Mouse (Mus musculus): Measurements from ENCODE around the gene Trim44. TPM values are rescaled to one million over a fixed set of nuclear protein-coding genes. Genes with fewer than 3 reads are reported as not detected.

Trim44 gene
- polyA plus RNA-seq (2012; rRNA removed), result 4.3 and 6.5 TPM in 2 replicates

- no peak for DNase-seq (ENCODE audit: low read depth, low spot score)
- WGBS, result 53% methylated on average over 14 of the region's 14 CpGs
Observed at GRCm38 (mm10) chr2:102407363-102408184, at the start of gene Trim44. Gene Trim44, minus strand, starts transcription at chr2:102407828.

GRCm38 (mm10) chr2:102455126-102455525 is 47.5 kb upstream of the Trim44 start:
- DNase-seq (ENCODE audit: low read depth, low spot score), result no peak
- 82% methylated on average over 1 of the region's 1 CpGs for whole genome bisulfite sequencing

- DNase-seq (ENCODE audit: low read depth, low spot score), result no peak
- 9% methylated on average over 3 of the region's 3 CpGs for WGBS
Observed at GRCm38 (mm10) chr2:102453447-102453846, 45.8 kb upstream of the Trim44 start.

GRCm38 (mm10) chr2:102451671-102452549 is 44.3 kb upstream of the Trim44 start, which contains the start of gene Fjx1:
Gene Fjx1, minus strand, starts transcription at chr2:102452499.
- WGBS, result 2% methylated on average over 45 of the region's 49 CpGs
- DNase-seq (ENCODE audit: low read depth, low spot score), result no peak

GRCm38 (mm10) chr2:102450761-102451670 is 43.4 kb upstream of the Trim44 start:
- WGBS, result 1% methylated on average over 109 of the region's 109 CpGs
- DNase-seq (ENCODE audit: low read depth, low spot score), result no peak

GRCm38 (mm10) chr2:102450248-102450760 is 42.7 kb upstream of the Trim44 start:
- DNase-seq (ENCODE audit: low read depth, low spot score), result no peak

DNA sequence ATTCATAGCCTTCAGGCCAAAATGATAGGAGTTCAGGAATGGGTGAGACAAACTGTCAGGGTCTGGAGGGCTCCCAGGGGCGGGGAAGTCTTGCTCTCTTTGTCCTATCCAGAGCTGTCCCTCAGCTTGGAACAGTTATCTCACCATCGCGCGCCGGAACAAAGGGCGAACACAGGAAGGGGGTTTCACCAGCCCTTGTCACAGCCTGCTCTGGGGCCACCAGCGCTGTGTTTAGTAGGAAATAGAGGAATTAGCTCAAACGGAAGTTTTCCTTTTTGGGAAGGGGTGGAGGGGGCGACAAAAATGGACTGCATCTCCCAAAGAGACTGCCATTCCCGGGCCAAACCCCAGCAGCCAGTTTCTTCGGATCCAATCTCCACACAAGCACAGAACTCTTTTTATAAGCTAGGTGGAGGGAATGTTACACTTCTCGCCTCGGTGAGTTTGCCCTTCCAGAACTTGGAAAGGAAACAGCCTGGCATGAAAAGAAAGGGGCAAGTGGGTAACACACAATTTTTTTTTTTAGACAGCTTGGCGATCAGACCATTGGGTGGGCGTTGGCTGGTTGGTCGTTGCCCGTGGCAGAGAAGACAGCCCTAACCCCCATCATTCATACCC is 42.1 kb upstream of the Trim44 start:
- DNase-seq (ENCODE audit: low read depth, low spot score), result no peak
- WGBS, result 17% methylated on average over 17 of the region's 17 CpGs

More at GRCm38 (mm10) chr2:102450248-102450760, 42.7 kb upstream of the Trim44 start:
- 2% methylated on average over 43 of the region's 43 CpGs for WGBS

- WGBS, result 82% methylated on average over 1 of the region's 1 CpGs
- no peak for DNase-seq (ENCODE audit: low read depth, low spot score)
Observed at GRCm38 (mm10) chr2:102449056-102449455, 41.4 kb upstream of the Trim44 start.

GRCm38 (mm10) chr2:102447831-102448230 is 40.2 kb upstream of the Trim44 start:
- no peak for DNase-seq (ENCODE audit: low read depth, low spot score)

GRCm38 (mm10) chr2:102446851-102447250 is 39.2 kb upstream of the Trim44 start:
- WGBS, result 58% methylated on average over 4 of the region's 4 CpGs
- DNase-seq (ENCODE audit: low read depth, low spot score), result no peak

More at GRCm38 (mm10) chr2:102447831-102448230, 40.2 kb upstream of the Trim44 start:
- WGBS, result 85% methylated on average over 7 of the region's 7 CpGs

GRCm38 (mm10) chr2:102437357-102438030 is 29.9 kb upstream of the Trim44 start:
- 69% methylated on average over 8 of the region's 8 CpGs for WGBS
- DNase-seq (ENCODE audit: low read depth, low spot score), result no peak

- 84% methylated on average over 1 of the region's 1 CpGs for WGBS
- no peak for DNase-seq (ENCODE audit: low read depth, low spot score)
Observed at GRCm38 (mm10) chr2:102433879-102434278, 26.3 kb upstream of the Trim44 start.

DNA sequence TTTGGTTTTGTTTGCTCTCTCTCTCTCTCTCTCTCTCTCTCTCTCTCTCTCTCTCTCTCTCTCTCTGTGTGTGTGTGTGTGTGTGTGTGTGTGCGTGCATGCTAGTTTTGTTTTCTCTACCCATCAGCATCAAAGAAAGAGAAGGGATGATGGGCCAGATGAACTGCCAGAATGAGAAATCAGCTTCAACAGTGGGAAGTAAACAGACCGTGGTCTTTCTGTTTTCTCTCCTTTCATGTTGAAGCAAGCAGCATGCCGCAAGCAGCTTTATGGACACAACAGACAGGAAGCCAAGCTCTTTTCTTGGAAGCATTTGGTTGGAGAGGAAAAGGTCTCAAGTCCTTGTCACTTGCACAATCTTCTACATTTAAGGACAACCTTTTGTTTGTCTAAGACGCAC is 23.5 kb upstream of the Trim44 start:
- 36% methylated on average over 4 of the region's 4 CpGs for WGBS
- DNase-seq (ENCODE audit: low read depth, low spot score), result no peak

- DNase-seq (ENCODE audit: low read depth, low spot score), result no peak
Observed at GRCm38 (mm10) chr2:102427974-102428373, 20.3 kb upstream of the Trim44 start.

GRCm38 (mm10) chr2:102426434-102426833 is 18.8 kb upstream of the Trim44 start:
- no peak for DNase-seq (ENCODE audit: low read depth, low spot score)
- WGBS, result 77% methylated on average over 3 of the region's 3 CpGs

DNA sequence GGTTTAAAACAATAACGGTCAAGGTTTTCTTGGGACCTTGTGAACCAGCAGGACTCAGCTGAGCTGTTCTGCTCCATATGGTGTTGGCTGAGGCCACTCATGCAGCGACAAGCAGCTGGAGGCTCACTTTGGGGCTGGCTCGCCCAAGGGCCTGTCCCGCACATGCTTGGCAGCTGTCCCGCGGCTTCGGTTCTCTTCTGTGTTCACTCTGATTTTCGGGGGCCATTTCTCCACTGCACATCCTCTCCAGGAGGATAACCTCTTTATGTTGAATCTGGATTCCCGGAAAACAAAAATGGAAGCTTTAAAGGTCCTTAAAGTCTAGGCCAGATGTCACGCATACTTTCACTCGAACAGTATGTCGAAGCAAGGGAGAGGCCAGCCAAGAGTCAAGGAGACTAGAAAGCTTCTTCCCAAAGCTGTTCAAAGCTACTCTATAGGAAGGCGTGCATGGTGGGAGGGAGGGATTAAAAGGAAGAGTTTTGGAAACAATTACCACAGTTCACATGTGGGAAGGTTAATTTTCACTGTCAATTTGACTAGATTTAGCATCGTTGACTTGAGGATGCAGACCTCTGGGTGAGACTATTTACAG is 8.6 kb upstream of the Trim44 start:
- 76% methylated on average over 14 of the region's 14 CpGs for WGBS
- DNase-seq (ENCODE audit: low read depth, low spot score), result no peak

GRCm38 (mm10) chr2:102412738-102413137 is 5.1 kb upstream of the Trim44 start:
- 87% methylated on average over 2 of the region's 2 CpGs for WGBS
- DNase-seq (ENCODE audit: low read depth, low spot score), result no peak

- DNase-seq (ENCODE audit: low read depth, low spot score), result no peak
- WGBS, result 72% methylated on average over 4 of the region's 4 CpGs
Observed at GRCm38 (mm10) chr2:102410615-102411014, 3.0 kb upstream of the Trim44 start.

Data from large intestine, adult 2 months (tissue).